Mouse (Mus musculus) kidney, adult 10 weeks (tissue): ENCODE measurements around the gene Arfip2. TPM values are rescaled to one million over a fixed set of nuclear protein-coding genes. Genes with fewer than 3 reads are reported as not detected.

Source experiments
- polyA plus RNA-seq: library from polyadenylated mRNA; stranded (reverse); fragments of 350-450 nt; fragmentation: Illumina TruSeq; extraction: RNeasy Lipid Tissue Mini Kit (QIAGEN cat#74804); gene quantifications from one replicate; pipeline ENCODE4 v1.2.3, GENCODE M21; 2014; ENCODE audit warnings: low read depth, low replicate concordance

The Arfip2 gene
- 9.8 TPM for polyA plus RNA-seq

DNA sequence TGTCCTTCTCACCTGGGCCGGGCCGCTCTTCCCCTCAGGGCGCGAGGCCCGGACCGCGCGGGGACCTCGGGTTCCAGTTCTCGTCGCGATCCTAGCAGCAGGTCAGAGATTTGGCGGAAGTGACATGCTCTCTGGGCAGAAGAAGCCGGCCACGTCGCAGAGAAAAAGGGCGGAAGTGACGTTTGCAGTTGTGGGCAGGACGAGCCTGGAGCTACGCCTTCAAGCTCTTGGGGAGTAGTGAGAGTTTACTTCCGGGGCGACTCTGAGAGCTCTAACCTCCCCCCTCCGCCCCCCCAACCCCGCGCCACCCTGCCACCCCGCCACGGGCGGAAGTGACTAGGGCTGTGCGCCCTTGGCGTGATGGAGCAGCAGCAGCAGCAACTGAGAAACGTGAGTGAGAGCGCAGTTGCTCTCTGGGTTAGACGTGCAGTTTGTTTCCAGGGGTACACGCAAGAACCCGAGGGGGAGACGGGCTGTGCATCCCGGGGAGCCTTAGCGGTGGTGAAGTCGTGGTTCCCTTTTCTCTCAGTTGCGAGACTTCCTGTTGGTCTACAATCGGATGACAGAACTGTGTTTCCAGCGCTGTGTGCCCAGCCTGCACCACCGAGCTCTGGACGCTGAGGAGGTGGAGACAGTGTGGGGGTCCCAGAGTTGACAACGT lies at the start of gene Arfip2, which contains the start of gene Gm45799:
Gene Arfip2, minus strand, starts transcription at position 184 of the 661 bp plus-strand sequence.
Gene Gm45799, plus strand, starts transcription at position 320 of the 661 bp plus-strand sequence.

GRCm38 (mm10) chr7:105650639-105651435 lies 10.6 kb upstream of the Arfip2 start, which contains the start of gene Dnhd1:
TSS of gene Dnhd1 (plus strand) at chr7:105650827.

DNA sequence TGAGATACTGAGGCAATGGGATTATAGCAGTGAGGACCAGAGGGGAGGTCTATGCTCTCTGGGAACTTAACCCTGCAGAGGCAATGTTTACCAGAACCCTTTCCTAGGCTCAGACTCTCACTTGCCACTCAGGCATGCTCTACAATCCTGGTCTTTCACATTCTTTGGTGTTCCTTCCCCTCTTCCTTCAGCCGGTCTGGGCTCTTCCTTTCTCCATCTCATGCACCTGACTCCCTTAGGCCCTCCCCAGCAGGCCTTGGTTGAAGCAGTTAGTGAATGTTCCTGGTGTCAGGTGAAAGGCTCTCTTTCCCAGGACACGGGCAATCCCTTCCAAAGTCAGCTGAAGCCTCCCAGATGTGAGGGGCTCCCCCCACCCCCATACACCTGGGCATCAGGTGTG lies 460 bp downstream of the Arfip2 start, which contains the start of gene Timm10b:
Gene Timm10b, plus strand, starts transcription at position 301 of the 400 bp plus-strand sequence.

GRCm38 (mm10) chr7:105633127-105633800 lies 7.0 kb downstream of the Arfip2 start, which contains the start of gene Trim3:
TSS of gene Trim3 (minus strand) at chr7:105633571.

Other genes starting within 250 kb of the Arfip2 start
- 12.0 TPM for gene Fam160a2, start 240.4 kb downstream of the Arfip2 start, polyA plus RNA-seq
- not detected for gene Cnga4, start 235.8 kb downstream of the Arfip2 start, polyA plus RNA-seq
- gene Cckbr, start 214.7 kb downstream of the Arfip2 start, polyA plus RNA-seq, result not detected
- 3.4 TPM for gene Cavin3, start 158.1 kb downstream of the Arfip2 start, polyA plus RNA-seq
- gene Smpd1, start 86.1 kb downstream of the Arfip2 start, polyA plus RNA-seq, result 9.9 TPM
- 2.7 TPM for gene Apbb1, start 58.8 kb downstream of the Arfip2 start, polyA plus RNA-seq
- gene Hpx, start 40.3 kb downstream of the Arfip2 start, polyA plus RNA-seq, result not detected
- 5.3 TPM for gene Trim3, start 6.8 kb downstream of the Arfip2 start, polyA plus RNA-seq
- gene Timm10b, start 360 bp downstream of the Arfip2 start, polyA plus RNA-seq, result 29.8 TPM
- 0.65 TPM for gene Gm45799, start 136 bp upstream of the Arfip2 start, polyA plus RNA-seq
- 3.4 TPM for gene Dnhd1, start 10.4 kb upstream of the Arfip2 start, polyA plus RNA-seq
- 41.7 TPM for gene Ilk, start 96.2 kb upstream of the Arfip2 start, polyA plus RNA-seq
- gene Rrp8, start 97.0 kb upstream of the Arfip2 start, polyA plus RNA-seq, result 21.7 TPM
- 8.3 TPM for gene Taf10, start 103.9 kb upstream of the Arfip2 start, polyA plus RNA-seq
- 183 TPM for gene Tpp1, start 111.8 kb upstream of the Arfip2 start, polyA plus RNA-seq
- 0.08 TPM for gene Dchs1, start 147.2 kb upstream of the Arfip2 start, polyA plus RNA-seq
- gene Mrpl17, start 170.7 kb upstream of the Arfip2 start, polyA plus RNA-seq, result 13.9 TPM